Mouse (Mus musculus) heart, adult 18-20 months (tissue): Measurements from ENCODE around the gene Rnf130. TPM values are rescaled to one million over a fixed set of nuclear protein-coding genes. Genes with fewer than 3 reads are reported as not detected.

Source experiments
- DNase-seq, 2 experiments: peaks; one replicate each; pipeline ENCODE4 v3.0.0; 2021 to 2022; ENCODE audit warnings: mixed read lengths in 1 of 2
- long read RNA-seq, 2 experiments: library from polyadenylated mRNA; stranded (forward); transcript quantifications; one replicate each; pipeline ENCODE4 v2.0.0; 2021
- total RNA-seq, 2 experiments: library from RNA; stranded (reverse); gene quantifications; 2 replicates each; pipeline ENCODE4 v1.2.3; 2021

The Rnf130 gene
- total RNA-seq: 10 to 100 TPM; 50.1 to 55.7 TPM
- long read RNA-seq, experiment 1, transcript Rnf130-202 (9 exons, 1,502 nt): major isoform, 47 of 67 reads
- long read RNA-seq, experiment 1, partial matches to known transcripts: 4 of 67 reads
- long read RNA-seq, experiment 1, other reads (novel, unspliced or antisense): 14 of 67 reads
- long read RNA-seq, experiment 2, transcript Rnf130-202 (9 exons, 1,502 nt): major isoform, 23 of 34 reads
- long read RNA-seq, experiment 2, partial matches to known transcripts: 1 of 34 reads
- long read RNA-seq, experiment 2, other reads (novel, unspliced or antisense): 7 of 34 reads

DNA sequence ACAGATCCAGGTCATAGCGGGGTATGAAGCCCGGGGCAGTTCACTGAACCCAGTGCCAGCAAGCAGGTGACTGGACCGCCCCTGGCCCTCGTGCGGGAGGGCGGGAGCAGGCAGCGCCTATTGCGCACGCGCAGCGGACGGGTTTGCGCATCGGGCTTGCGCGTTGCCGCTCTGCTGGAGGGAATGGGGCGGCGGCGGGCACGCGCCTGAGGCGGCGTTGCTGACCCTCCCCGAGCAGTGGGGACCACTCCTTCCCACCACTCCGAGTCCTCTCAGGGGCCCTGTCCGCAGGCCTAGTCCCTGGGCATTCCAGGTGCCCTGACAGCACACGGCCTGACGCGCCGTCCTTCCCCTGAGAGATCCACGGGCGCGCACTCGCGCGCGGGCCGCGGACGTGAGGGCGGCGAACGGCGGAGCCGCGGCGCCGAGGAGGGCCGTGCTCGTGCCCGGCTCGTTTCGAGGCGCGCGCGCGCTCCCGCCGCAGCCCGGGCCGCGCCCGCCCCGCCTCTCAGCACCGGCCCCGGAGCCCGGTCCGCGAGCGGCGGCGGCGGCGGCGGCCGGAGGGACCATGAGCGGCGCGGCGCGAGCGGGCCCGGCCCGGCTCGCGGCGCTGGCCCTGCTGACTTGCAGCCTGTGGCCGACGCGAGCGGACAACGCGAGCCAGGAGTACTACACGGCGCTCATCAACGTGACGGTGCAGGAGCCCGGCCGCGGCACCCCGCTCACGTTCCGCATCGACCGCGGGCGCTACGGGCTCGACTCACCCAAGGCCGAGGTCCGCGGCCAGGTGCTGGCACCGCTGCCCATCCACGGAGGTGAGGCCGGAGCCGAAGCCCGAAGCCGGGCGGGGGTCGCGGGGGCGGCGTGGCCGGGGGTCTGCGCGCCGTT lies at the start of gene Rnf130:
TSS of gene Rnf130 (plus strand) at position 514 of the 888 bp plus-strand sequence.
- DNase-seq: peak; percentile 96 to 97

DNA sequence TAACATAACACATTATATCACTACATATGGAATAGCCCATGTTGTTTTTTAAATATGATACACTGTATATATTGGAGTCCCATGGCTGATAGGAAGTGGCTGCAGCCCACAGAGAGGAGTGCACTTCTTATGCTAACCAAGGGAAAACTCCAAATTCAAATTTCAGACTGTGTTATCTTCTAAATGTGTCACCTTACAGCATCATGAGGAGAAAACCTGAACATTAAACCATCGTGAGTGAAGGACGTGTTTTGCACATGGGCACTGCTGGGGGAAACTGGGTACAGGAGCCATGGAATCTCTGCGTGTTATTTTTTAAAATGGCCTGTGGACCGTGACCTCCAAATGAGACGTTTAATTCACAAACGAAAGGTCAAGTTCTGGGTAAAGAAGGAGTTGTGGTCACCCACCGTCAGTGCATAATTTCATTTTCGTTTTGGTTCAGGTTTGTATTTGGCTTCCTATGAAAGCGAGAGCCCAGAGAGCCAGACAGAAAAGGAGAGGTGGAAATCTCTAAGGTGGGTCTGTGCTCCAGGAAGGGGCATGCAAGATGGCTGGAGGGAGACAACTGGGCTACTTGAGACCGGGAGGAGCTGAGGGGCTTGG lies 47.1 kb upstream of the Rnf130 start:
- DNase-seq: no peak

DNA sequence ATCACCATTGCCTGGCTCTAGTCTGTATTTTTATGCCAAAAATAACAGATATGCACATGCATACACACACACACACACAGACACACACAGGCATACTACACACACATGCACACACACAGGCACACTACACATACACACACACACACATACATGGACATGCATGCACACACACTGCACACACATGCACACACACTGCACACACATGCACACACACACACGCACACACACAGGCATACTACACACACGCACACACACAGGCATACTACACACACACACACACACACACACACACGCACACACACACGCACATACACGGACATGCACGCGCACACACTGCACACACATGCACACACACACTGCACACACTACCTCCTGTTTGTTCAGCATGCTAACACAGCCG lies 46.2 kb upstream of the Rnf130 start:
- no peak for DNase-seq

DNA sequence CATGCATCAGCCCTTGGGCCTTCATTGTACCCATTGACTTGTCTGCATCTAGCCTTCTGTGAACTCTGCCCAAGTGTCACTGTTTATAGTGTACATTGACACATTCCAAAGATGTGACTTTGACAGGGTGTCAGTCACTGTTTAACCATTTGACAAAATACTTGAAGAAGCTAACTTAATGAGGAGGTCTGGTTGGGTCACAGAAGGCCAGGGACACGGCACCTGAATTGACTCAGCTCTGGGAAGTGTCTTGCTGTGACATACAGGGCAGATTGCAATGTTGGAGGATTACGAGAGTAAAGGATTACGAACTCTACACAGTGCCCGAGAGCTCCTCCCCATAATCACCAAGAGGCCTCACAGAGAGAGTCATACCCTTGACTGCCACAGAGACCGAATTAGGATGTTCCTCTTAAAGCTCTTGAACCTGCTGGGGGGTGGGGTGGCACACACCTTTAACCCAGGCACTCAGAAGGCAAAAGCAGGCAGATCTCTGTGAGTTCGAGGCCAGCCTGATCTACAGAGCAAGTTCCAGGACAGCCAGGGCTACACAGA lies 44.4 kb upstream of the Rnf130 start:
- DNase-seq: no peak

DNA sequence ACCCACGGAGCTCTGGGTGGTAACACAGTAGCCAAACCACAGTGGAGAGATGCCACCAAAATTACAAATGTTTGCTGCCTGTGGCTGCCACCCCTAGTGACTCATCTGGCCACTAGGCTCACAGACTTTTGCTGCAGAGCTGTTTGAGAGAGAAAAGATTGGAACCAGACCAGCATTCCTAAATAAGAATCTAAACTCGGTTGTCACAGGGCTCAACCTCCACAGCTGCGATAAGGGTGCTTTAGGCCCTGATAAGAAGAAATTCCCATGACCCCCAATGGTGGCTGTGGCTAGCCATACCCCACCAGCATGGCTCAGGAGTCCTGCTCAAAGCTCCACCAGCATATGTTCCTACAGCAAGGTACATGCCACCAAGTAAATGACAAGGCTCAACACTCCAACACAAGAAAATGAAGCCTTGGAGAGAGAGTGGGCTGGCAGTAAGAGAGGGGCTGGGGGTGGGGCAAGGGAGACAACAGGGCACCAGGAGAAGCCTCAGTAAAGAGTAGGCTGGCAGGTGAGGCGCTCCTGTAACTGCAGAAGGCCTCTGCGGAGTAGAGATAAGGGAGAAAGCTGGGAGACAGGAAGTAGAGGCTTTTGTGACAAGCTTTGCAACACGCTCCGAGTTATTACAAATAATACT lies 43.7 kb upstream of the Rnf130 start:
- no peak for DNase-seq

DNA sequence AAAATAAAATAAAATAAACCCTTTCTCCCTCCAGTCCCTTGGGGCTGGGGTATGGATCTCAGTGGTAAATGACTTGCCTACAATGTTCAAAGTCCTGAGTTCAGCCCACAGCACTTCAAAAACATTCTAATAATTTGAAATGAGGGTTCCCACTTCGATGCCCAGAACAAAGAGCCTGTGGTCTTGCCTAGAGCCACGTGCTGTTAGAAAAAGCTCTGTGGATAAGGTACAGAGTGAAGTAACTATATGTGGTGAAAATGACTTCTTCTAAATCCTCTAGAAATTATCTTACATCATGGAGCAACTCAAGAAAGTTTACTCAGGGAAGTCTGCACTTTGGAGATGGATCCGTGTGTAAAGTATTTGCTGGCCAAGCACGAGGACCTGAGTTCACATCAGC lies 43.1 kb upstream of the Rnf130 start:
- DNase-seq: no peak

DNA sequence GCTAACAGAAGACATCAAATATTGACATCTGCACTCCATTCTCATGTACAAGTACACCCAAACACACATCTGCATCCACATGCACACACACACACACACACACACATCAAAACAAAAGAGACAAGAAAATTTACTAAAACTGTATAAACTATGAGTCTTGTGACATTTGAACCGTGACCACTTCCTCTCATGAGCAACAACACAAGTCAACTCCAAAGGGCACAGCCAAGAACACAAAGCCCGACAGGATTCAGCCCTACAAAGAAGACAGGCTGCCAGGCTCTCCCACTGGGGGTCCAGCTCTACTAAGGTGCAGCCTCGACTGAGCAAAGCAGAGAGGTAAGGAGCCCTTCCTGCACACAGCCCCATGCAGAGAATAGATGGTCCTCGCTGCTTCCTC lies 42.3 kb upstream of the Rnf130 start:
- DNase-seq: no peak

DNA sequence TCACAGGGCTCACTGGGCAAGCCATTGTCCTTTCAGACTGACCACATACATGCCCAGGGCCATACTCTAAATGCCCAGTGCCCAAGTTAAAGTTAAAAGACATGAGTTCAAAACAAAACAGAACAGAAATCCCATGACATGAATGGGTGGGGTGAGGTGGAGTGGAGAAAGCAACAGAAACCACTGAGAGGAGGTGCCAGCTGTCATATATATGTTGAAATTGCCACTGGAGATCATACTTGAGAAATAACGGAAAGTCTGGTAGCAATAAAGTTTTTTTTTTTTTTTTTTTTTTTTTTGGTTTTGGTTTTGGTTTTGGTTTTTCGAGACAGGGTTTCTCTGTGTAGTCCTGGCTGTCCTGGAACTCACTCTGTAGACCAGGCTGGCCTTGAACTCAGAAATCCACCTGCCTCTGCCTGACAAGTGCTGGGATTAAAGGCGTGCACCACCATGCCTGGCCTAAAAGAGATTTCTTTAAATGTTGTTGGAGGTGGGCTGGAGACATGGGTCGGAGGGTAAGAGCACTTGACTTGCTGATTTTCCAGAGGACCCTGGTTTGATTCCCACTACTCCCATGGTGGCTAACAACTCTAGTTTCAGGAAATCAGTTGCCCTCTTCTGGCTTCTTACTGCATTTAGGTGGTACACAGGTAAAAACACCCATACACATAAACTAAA lies 41.1 kb upstream of the Rnf130 start:
- DNase-seq: no peak

DNA sequence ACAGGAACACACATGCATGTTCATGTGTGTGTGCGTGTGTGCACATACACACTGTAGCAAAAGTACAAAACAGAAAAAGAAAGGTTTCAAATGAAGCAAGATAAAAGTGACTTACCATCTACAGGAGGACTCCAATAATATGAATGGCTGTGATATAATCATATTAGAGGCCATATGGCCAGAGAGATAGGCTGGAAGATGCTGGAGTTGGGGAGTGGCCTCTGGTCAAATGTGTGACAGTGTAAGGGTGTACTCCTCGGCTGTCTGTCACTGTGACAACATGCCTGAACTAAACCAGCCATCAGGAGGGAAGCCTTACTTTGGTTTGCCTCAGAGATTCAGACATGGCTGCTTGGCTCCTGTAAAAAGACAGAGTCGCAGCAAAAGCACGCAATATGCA lies 40.1 kb upstream of the Rnf130 start:
- no peak for DNase-seq

DNA sequence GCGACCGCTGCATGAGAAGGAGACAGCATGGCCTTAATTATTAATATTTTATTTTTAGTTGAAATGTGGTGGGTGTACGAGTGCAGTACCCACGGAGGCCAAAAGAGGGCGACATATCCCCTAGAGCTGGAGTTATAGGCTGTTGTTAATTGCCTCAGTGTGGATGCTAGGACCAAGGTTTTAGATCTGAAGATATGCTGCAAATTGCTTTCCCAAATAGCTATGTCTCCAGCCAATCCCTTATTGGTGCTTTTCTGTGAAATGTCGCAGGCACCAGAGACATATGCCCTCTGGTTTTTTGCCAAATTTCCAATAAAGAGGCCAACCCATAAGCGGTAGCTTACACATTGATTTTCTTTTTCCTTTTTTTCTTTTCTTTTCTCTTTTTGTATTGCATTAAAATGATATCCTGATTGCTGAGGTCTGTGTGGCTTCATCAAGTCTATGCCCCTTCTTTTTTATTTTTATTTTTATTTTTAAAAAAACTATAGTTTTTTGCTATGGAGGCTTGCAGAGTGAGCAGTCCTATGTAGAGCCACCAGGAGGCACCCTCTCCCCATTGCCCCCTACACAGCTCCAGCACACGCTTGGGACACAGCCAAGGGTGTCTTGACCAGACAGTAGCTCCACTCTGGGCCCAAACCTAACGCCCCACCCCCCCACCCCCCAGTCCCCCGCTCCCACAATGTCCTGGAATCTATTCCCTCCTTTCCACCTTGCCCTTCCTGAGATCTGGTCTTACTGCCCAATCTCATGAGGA lies 38.7 kb upstream of the Rnf130 start:
- peak; percentile 41 to 67 for DNase-seq

DNA sequence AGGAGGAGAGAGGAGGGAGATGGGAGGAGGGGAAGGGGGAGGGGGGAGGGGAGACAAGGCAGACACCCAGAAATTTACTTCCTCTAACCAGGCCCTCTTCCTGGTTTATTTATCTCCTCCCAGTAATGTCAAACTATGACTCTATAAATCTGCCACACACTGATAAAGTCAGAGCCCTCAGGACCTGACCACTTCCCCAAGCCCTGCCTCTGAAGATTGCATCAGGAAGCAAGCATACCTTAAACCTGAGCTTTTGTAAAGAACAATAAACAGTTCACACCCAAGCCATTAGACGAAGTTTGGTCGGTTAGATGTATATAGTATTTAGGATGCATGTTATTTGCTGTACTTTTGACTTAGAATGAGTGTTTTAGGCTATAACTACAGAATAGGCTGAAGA lies 30.6 kb upstream of the Rnf130 start:
- DNase-seq: no peak

DNA sequence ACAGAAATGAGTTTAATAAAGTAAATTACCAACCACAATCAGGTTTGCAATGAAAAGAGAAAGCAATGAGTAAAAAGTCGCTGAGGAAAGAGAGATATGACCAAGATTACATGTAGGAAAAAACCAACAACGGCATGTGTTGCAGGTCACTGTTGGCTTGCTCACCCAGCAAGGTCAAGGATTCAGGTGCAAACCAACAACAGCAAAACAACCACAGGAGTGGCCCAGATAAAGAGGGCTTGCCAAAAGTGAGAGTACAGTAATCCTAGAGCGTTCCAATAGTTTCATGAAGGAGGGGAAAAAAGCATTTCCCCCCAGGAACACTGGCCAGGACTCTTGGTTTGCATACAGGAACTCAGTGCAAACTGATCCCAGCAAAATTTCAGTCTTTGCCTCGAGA lies 28.7 kb upstream of the Rnf130 start:
- no peak for DNase-seq

DNA sequence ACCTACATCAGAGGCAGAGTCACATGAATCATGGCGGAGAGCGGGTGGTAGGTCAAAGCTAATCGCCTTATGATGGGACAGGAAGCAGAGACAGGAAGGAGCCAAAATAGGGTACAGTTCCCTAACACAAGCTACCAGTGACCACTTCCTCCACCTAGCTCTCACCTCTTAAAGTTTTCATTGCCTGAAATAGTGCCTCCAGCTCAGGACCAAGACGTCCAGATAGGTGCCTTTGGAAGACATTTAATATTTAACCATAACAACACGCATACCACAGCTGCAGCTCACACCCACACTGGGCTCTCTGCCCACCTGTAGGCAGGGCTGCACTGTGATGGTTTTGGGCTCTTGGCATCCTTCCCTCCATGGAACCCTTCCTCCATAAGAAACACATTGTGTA lies 27.8 kb upstream of the Rnf130 start:
- no peak for DNase-seq

DNA sequence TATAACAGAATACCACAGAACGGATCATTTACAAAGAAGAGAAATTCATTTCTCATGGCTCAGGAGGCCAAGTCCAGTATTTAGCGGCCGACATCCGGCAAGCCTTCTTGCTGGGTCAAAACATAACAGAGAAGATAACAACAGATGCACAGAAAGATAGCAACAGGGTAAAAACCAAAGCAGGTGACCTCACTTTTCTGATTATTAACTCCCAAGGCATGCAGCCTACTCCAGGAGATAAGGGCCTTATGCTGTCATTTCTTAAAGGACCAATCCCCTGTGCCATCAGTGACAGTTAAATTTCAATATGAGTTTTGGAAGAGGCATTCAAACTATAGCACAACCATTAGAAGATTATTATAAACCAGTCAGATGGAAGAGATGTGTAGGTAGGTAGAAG lies 22.3 kb upstream of the Rnf130 start:
- no peak for DNase-seq

DNA sequence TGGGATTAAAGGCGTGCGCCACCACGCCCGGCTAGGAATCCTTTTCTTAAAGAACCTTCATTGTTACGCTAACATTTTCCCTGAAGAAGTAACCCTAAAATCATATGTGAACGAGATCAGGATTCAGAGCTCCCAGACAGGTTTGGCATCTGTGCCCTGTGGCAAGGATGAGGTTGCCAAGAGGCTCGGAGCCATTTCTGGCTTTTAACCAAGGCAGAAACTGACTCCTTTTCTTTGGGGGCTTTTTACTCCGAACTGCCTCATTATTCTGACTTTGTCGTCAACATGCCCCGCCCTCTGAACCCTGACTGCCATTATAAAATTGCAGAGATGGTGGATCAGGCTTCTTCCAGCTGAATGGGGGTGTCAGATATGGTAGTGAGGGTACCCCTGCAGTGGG lies 17.4 kb upstream of the Rnf130 start:
- no peak for DNase-seq

DNA sequence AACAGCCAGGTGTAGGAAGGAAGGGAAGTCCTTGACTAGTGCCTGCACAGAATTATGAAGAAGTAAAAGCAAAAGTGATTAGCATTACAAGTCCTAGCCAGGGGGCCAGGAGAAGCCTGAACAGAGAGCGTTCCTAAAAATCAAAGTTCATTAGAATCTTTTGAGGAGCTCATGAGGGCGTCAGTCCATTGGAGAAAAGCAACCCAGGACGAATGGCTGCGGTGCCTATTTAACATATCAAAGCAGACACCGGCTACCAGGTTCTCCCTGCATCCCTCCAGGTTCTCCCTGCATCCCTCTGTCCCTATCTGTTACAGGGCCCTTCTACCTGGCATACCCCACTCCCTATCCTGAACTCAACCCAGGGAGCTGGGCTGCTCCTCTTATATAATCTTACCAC lies 16.9 kb upstream of the Rnf130 start:
- DNase-seq: no peak

DNA sequence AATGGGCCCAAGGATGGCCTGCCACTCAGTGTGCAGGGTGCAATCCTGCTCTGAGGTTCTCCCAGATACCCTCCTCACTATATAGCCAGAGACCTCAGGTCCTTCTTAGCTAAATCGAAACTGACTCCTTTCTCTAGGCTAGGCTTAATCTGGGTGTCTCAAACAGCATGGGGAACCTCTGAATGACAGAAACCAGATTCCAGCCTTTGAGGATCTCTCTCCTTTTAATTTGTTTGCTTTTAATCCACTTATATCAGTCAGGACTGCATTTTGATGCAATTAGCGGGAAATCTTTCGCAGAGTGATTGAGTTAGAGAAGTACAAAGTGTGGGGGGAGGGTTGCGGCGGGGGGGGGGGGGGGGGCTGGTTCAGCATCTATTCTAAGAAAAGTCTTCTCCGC lies 12.1 kb upstream of the Rnf130 start:
- no peak for DNase-seq

DNA sequence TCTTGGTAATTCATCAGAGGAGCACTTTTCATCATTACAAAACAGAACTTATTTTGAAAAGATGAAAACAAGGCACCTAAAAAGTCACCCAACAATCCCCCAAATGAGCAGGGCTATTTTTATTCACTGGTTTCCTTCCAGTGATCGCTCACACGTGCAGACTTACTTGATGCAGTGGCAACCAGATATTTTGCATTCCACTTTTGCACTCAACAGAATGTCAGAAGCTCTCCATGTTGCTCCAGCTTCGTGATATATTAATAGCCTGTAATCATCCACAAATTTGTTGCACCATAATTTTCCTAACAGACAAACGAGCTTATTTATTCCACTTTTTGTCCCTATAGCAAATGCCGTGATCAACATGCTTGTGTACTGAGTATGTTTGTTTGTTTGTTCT lies 8.6 kb upstream of the Rnf130 start:
- DNase-seq: no peak

DNA sequence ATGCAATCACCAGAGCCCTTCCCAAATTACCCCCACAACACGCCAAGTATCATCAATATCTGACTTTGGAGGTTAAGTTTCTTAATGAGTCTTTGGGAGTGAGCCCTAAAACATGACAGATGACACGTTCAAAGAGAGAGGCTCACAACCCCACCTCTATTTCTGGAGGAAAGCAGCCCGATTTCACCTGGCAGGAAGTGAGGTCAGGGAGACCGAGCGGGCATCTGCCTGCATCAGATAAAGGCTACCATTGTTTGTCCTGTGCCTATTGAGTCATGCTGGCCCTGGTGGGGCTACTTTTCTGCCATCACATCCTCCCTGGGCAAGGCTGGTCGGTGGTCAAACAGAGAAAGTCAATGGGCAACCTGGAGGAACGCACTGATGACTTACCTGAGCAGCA lies 7.6 kb upstream of the Rnf130 start:
- no peak for DNase-seq

DNA sequence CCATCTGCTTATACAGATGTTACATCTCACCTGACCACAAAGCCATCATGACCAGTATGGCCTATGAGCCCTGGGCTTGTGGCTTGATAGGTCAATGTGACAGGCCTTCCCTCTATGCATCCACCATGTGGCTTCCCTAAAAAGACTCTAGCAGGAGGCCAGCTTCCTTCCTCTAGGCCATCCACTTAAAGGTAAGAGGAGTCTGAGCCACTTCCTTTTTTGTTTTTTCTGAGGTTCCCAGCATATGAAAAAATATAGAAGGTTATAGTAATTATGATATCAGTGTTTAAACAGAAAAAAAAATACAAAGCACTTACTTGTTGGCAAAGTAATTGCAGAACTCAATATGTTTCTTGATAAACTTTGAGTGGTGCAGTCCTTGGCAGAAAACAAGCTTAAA lies 6.3 kb upstream of the Rnf130 start:
- no peak for DNase-seq

DNA sequence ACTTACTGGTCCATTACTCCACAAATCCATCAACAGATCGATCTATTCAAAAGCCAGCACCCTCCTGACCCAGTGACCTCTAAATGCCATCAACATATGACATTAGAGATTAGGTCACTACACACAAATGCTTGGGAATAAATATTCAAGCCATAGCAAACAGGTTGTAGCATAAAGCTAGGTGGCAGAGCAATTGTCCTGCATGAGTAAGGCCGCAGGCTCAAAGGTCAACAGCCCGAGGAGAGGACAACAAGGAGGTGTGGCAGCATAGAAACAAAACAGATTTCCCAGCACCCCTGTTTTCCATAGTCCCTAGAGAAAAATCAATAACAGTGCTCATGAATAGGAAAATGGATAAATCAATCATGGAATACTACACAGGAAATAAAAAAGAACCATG lies 3.1 kb upstream of the Rnf130 start:
- DNase-seq: no peak
